Mouse (Mus musculus) large intestine, adult 2 months (tissue): ENCODE measurements at regions not wholly inside any gene's neighbourhood (a gene's known extent, or its start where the extent isn't known, plus 50 kb on each side); places are given as distances from the start of the nearest gene placed in this dataset.

Source experiments
- DNase-seq: peaks from one replicate; pipeline ENCODE4 v3.0.0-alpha.2; 2012; ENCODE audit warnings: low read depth, low spot score
- WGBS: fragments of 180-500 bp; shearing (Covaris S2); methylation state at CpG from one replicate; pipeline ENCODE4 v1.1.7; 2018; 5-methylcytosine and 5-hydroxymethylcytosine counted together

- 52% methylated on average over 8 of the region's 8 CpGs for WGBS
- DNase-seq, result no peak
These were observed 490.9 kb upstream of the Etaa1 start for GRCm38 (mm10) chr11:18444600-18444999.

GRCm38 (mm10) chr11:18444101-18444500, 490.4 kb upstream of the Etaa1 start:
- no peak for DNase-seq
- 51% methylated on average over 5 of the region's 5 CpGs for WGBS

GRCm38 (mm10) chr11:18443156-18443555, 489.5 kb upstream of the Etaa1 start:
- no peak for DNase-seq
- 84% methylated on average over 2 of the region's 2 CpGs for WGBS

- WGBS, result 72% methylated on average over 6 of the region's 6 CpGs
- DNase-seq, result no peak
These were observed 484.3 kb upstream of the Etaa1 start for GRCm38 (mm10) chr11:18437834-18438611.

GRCm38 (mm10) chr11:18421076-18421475, 467.4 kb upstream of the Etaa1 start:
- 92% methylated on average over 3 of the region's 3 CpGs for WGBS
- DNase-seq, result no peak

GRCm38 (mm10) chr11:18413769-18414168, 460.1 kb upstream of the Etaa1 start:
- no peak for DNase-seq
- 56% methylated on average over 1 of the region's 1 CpGs for WGBS

- WGBS, result 64% methylated on average over 8 of the region's 8 CpGs
- DNase-seq, result no peak
These were observed 454.5 kb upstream of the Etaa1 start for GRCm38 (mm10) chr11:18408071-18408752.

- WGBS, result 69% methylated on average over 4 of the region's 4 CpGs
- no peak for DNase-seq
These were observed 445.9 kb upstream of the Etaa1 start for GRCm38 (mm10) chr11:18399561-18399960.

GRCm38 (mm10) chr11:18396397-18396796, 442.7 kb upstream of the Etaa1 start:
- no peak for DNase-seq
- WGBS, result 34% methylated on average over 6 of the region's 6 CpGs

- DNase-seq, result no peak
- 64% methylated on average over 4 of the region's 4 CpGs for WGBS
These were observed 442.0 kb upstream of the Etaa1 start for GRCm38 (mm10) chr11:18395631-18396030.

- no peak for DNase-seq
- WGBS, result 33% methylated on average over 6 of the region's 6 CpGs
These were observed 419.2 kb upstream of the Etaa1 start for GRCm38 (mm10) chr11:18372813-18373332.

GRCm38 (mm10) chr11:18371304-18371703, 417.6 kb upstream of the Etaa1 start:
- no peak for DNase-seq
- 60% methylated on average over 3 of the region's 3 CpGs for WGBS

GRCm38 (mm10) chr11:18370861-18371260, 417.2 kb upstream of the Etaa1 start:
- no peak for DNase-seq
- 28% methylated on average over 3 of the region's 3 CpGs for WGBS

- peak; percentile 14 for DNase-seq
- WGBS, result 25% methylated on average over 3 of the region's 3 CpGs
These were observed 401.2 kb upstream of the Etaa1 start for GRCm38 (mm10) chr11:18354866-18355265.

GRCm38 (mm10) chr11:18354156-18354555, 400.5 kb upstream of the Etaa1 start:
- no peak for DNase-seq
- WGBS, result 62% methylated on average over 4 of the region's 4 CpGs

- no peak for DNase-seq
- 78% methylated on average over 3 of the region's 3 CpGs for WGBS
These were observed 394.2 kb upstream of the Etaa1 start for GRCm38 (mm10) chr11:18347841-18348240.

GRCm38 (mm10) chr11:18313510-18314301, 360.0 kb upstream of the Etaa1 start:
- DNase-seq, result no peak
- 59% methylated on average over 8 of the region's 8 CpGs for WGBS

GRCm38 (mm10) chr11:18296194-18297125, 342.8 kb upstream of the Etaa1 start:
- 26% methylated on average over 2 of the region's 2 CpGs for WGBS
- no peak for DNase-seq

GRCm38 (mm10) chr11:18278585-18279136, 325.0 kb upstream of the Etaa1 start:
- WGBS, result 59% methylated on average over 2 of the region's 2 CpGs
- no peak for DNase-seq
